ENCODE assay signal across 8 mouse cellular contexts in genomic region chr10:68442713-68443112, GRCm38 (mm10).
DNase-seq lines count a peak whose midpoint lies in the region; ATAC-seq lines count a peak whose summit lies in the region.

No protein-coding gene starts in this region.

- no peaks in the 10 kb centered on the region for H3K36me3 ChIP-seq in forebrain, embryonic 15.5 days
- H3K36me3 ChIP-seq in forebrain, embryonic 14.5 days (ENCODE audit: control insufficient read depth, insufficient read depth, low read length), result no peaks in the 10 kb centered on the region
- H3K36me3 ChIP-seq in liver, embryonic 12.5 days, result no peaks in the 10 kb centered on the region
- no peaks in the 10 kb centered on the region for H3K36me3 ChIP-seq in liver, embryonic 11.5 days (ENCODE audit: control insufficient read depth, insufficient read depth, low read length)
- no peaks in the 10 kb centered on the region for H3K36me3 ChIP-seq in hindbrain, embryonic 12.5 days

- H3K27ac ChIP-seq in forebrain, embryonic 15.5 days (replicated peaks), result no peak overlapping the region
- no peak overlapping the region for H3K27ac ChIP-seq in forebrain, embryonic 14.5 days (ENCODE audit: low read depth, low read length)
- H3K27ac ChIP-seq in liver, embryonic 12.5 days, result no peak overlapping the region
- no peak overlapping the region for H3K27ac ChIP-seq in liver, embryonic 11.5 days (ENCODE audit: low read depth, low read length)
- no peak overlapping the region for H3K27ac ChIP-seq in hindbrain, embryonic 12.5 days

- no peak for DNase-seq in forebrain, embryonic 14.5 days (ENCODE audit: low spot score)
- DNase-seq in liver, embryonic 11.5 days (ENCODE audit: low spot score), result no peak
- DNase-seq in cerebellum, postnatal 14 days, result no peak

- no peak overlapping the region for H3K4me2 ChIP-seq in forebrain, embryonic 15.5 days (replicated peaks)
- H3K4me2 ChIP-seq in forebrain, embryonic 14.5 days (ENCODE audit: low read length), result no peak overlapping the region
- H3K4me2 ChIP-seq in liver, embryonic 12.5 days, result 0 out of 2 replicates have a peak overlapping the region, but pooled peaks have one; percentile 31
- no peak overlapping the region for H3K4me2 ChIP-seq in liver, embryonic 11.5 days
- no peak overlapping the region for H3K4me2 ChIP-seq in hindbrain, embryonic 12.5 days (replicated peaks)

- 25% methylated on average over 3 of the region's 3 CpGs for WGBS in forebrain, embryonic 15.5 days
- 11% methylated on average over 3 of the region's 3 CpGs for WGBS in forebrain, embryonic 14.5 days
- 9% methylated on average over 3 of the region's 3 CpGs for WGBS in liver, embryonic 12.5 days (ENCODE audit: insufficient replicate concordance)
- 23% methylated on average over 3 of the region's 3 CpGs for WGBS in liver, embryonic 11.5 days
- WGBS in hindbrain, embryonic 12.5 days, result 9% methylated on average over 3 of the region's 3 CpGs

- H3K9ac ChIP-seq in forebrain, embryonic 15.5 days (replicated peaks), result no peak overlapping the region
- no peak overlapping the region for H3K9ac ChIP-seq in forebrain, embryonic 14.5 days (ENCODE audit: low read length)
- H3K9ac ChIP-seq in liver, embryonic 12.5 days, result no peak overlapping the region
- H3K9ac ChIP-seq in liver, embryonic 11.5 days (ENCODE audit: low read depth, low read length), result no peak overlapping the region
- no peak overlapping the region for H3K9ac ChIP-seq in hindbrain, embryonic 12.5 days

- H3K4me1 ChIP-seq in forebrain, embryonic 15.5 days, result peaks cover 14% of the 10 kb centered on the region
- peaks cover 4% of the 10 kb centered on the region; the same call in 1 of the 2 replicates for H3K4me1 ChIP-seq in forebrain, embryonic 14.5 days (ENCODE audit: control insufficient read depth, insufficient read depth, low read length)
- peaks cover 36% of the 10 kb centered on the region for H3K4me1 ChIP-seq in liver, embryonic 12.5 days
- peaks cover 5% of the 10 kb centered on the region for H3K4me1 ChIP-seq in liver, embryonic 11.5 days (replicated peaks; ENCODE audit: control insufficient read depth, insufficient read depth, low read length)
- H3K4me1 ChIP-seq in hindbrain, embryonic 12.5 days, result peaks cover 9% of the 10 kb centered on the region

- 0 out of 2 replicates have a peak, but pooled peaks have one; percentile 8 for ATAC-seq in forebrain, embryonic 15.5 days (replicated peaks)
- no peak for ATAC-seq in forebrain, embryonic 14.5 days
- no peak for ATAC-seq in liver, embryonic 12.5 days
- ATAC-seq in liver, embryonic 11.5 days (replicated peaks; ENCODE audit: low FRiP score), result no peak
- peak; percentile 59 for ATAC-seq in common myeloid progenitor, adult 5-6 weeks (replicated peaks; ENCODE audit: low read depth, poor library complexity, severe bottlenecking)
- peak; percentile 55 for ATAC-seq in megakaryocyte, adult 5-6 weeks (ENCODE audit: poor library complexity, severe bottlenecking)
- no peak for ATAC-seq in hindbrain, embryonic 12.5 days (ENCODE audit: low FRiP score)

- no peaks in the 10 kb centered on the region for H3K9me3 ChIP-seq in forebrain, embryonic 15.5 days
- no peaks in the 10 kb centered on the region for H3K9me3 ChIP-seq in forebrain, embryonic 14.5 days (replicated peaks; ENCODE audit: control insufficient read depth, low read length)
- H3K9me3 ChIP-seq in liver, embryonic 12.5 days (replicated peaks), result no peaks in the 10 kb centered on the region
- no peaks in the 10 kb centered on the region for H3K9me3 ChIP-seq in liver, embryonic 11.5 days (ENCODE audit: control insufficient read depth, low read length)
- H3K9me3 ChIP-seq in hindbrain, embryonic 12.5 days (replicated peaks), result no peaks in the 10 kb centered on the region

- H3K27me3 ChIP-seq in forebrain, embryonic 15.5 days, result no peaks in the 10 kb centered on the region
- no peaks in the 10 kb centered on the region for H3K27me3 ChIP-seq in forebrain, embryonic 14.5 days (replicated peaks; ENCODE audit: control insufficient read depth, insufficient read depth, low read length)
- no peaks in the 10 kb centered on the region for H3K27me3 ChIP-seq in liver, embryonic 12.5 days (replicated peaks)
- H3K27me3 ChIP-seq in liver, embryonic 11.5 days (replicated peaks; ENCODE audit: control insufficient read depth, insufficient read depth, low read length), result no peaks in the 10 kb centered on the region
- H3K27me3 ChIP-seq in hindbrain, embryonic 12.5 days, result no peaks in the 10 kb centered on the region

- H3K4me3 ChIP-seq in forebrain, embryonic 15.5 days, result no peak overlapping the region
- H3K4me3 ChIP-seq in forebrain, embryonic 14.5 days (ENCODE audit: low read depth, low read length), result no peak overlapping the region
- no peak overlapping the region for H3K4me3 ChIP-seq in liver, embryonic 12.5 days
- no peak overlapping the region for H3K4me3 ChIP-seq in liver, embryonic 11.5 days (ENCODE audit: low read depth, low read length)
- no peak overlapping the region for H3K4me3 ChIP-seq in hindbrain, embryonic 12.5 days

Comparison
In these comparisons a context has a peak if more than half of its experiments do, and no peak if none do; other contexts are left out.
1. ATAC-seq: peak in forebrain, embryonic 15.5 days (single experiment), common myeloid progenitor, adult 5-6 weeks (single experiment) and megakaryocyte, adult 5-6 weeks (single experiment); none in forebrain, embryonic 14.5 days (single experiment), liver, embryonic 12.5 days (single experiment), liver, embryonic 11.5 days (single experiment) and hindbrain, embryonic 12.5 days (single experiment).